Mouse (Mus musculus) forebrain, embryonic 13.5 days (tissue): ENCODE data around the gene Ntf3. TPM values are rescaled to one million over a fixed set of nuclear protein-coding genes. Genes with fewer than 3 reads are reported as not detected.

Experiments
- ATAC-seq: fragments of 200-750 bp; cut with Nextera tagmentation; 2 replicates; pipeline ENCODE4 v1.8.0; 2017
- H3K27ac ChIP-seq: fragments of 300-500 bp; sonication (generic); 2 replicates; pipeline ENCODE4 v1.5.1; 2015; ENCODE audit warnings: inconsistent platforms, mild to moderate bottlenecking, moderate library complexity
- H3K27me3 ChIP-seq: fragments of 300-500 bp; sonication (generic); 2 replicates; pipeline ENCODE4 v1.6.1; 2015; ENCODE audit warnings: mild to moderate bottlenecking, inconsistent platforms
- H3K36me3 ChIP-seq: fragments of 300-500 bp; sonication (generic); 2 replicates; pipeline ENCODE4 v1.6.1; 2015; ENCODE audit warnings: mild to moderate bottlenecking, inconsistent platforms; ENCODE audit not compliant: poor library complexity, severe bottlenecking
- H3K4me1 ChIP-seq: fragments of 300-500 bp; sonication (generic); 2 replicates; pipeline ENCODE4 v1.6.1; 2015; ENCODE audit warnings: inconsistent platforms
- H3K4me2 ChIP-seq: fragments of 300-500 bp; sonication (generic); 2 replicates; pipeline ENCODE4 v1.6.1; 2015; ENCODE audit warnings: inconsistent platforms, mild to moderate bottlenecking, moderate library complexity
- H3K4me3 ChIP-seq: fragments of 300-500 bp; sonication (generic); 2 replicates; pipeline ENCODE4 v1.5.1; 2015; ENCODE audit warnings: mild to moderate bottlenecking, inconsistent platforms
- H3K9ac ChIP-seq: fragments of 300-500 bp; sonication (generic); 2 replicates; pipeline ENCODE4 v1.6.1; 2015; ENCODE audit warnings: mild to moderate bottlenecking, inconsistent platforms
- H3K9me3 ChIP-seq: fragments of 300-500 bp; sonication (generic); replicated peaks from 2 replicates; pipeline ENCODE4 v1.6.1; 2016; ENCODE audit warnings: inconsistent platforms
- WGBS: fragments of 180-500 bp; shearing (Covaris S2); methylation state at CpG from one replicate; pipeline ENCODE4 v1.1.7; 2015; 5-methylcytosine and 5-hydroxymethylcytosine counted together
- polyA plus RNA-seq: library from polyadenylated mRNA; unstranded; fragments of >200 nt; fragmentation: Nextera tagmentation; extraction: Ambion mirVana; gene quantifications from 2 replicates; pipeline ENCODE4 v1.2.1, GENCODE M21; 2015

The Ntf3 gene
- polyA plus RNA-seq, 1 experiment from 2014 or later, result 3.6 TPM

GRCm38 (mm10) chr6:126167731-126168130 lies 1.0 kb upstream of the Ntf3 start:
- WGBS, result 15% methylated on average over 3 of the region's 3 CpGs
- peaks cover 42% of the 10 kb centered on the region for H3K4me1 ChIP-seq
- H3K4me2 ChIP-seq, result no peak overlapping the region
- H3K9ac ChIP-seq, result no peak overlapping the region
- no peak for ATAC-seq
- H3K9me3 ChIP-seq, result no peaks in the 10 kb centered on the region
- H3K36me3 ChIP-seq, result no peaks in the 10 kb centered on the region
- H3K27ac ChIP-seq, result no peak overlapping the region
- no peak overlapping the region for H3K4me3 ChIP-seq
- peaks cover 53% of the 10 kb centered on the region for H3K27me3 ChIP-seq

- Histone ChIP-seq H3K4me2 (peak overlapping the region; percentile 59), H3K9ac (0 out of 2 replicates have a peak overlapping the region, but pooled peaks have one; percentile 41), H3K27me3 (peaks cover 58% of the 10 kb centered on the region), H3K36me3 (no peaks in the 10 kb centered on the region), H3K9me3 (no peaks in the 10 kb centered on the region), H3K27ac (no peak overlapping the region), H3K4me1 (peaks cover 48% of the 10 kb centered on the region), H3K4me3 (peak overlapping the region; percentile 30)
- ATAC-seq, result no peak
- 2% methylated on average over 6 of the region's 6 CpGs for WGBS
Observed at GRCm38 (mm10) chr6:126167208-126167590, 489 bp upstream of the Ntf3 start.

DNA sequence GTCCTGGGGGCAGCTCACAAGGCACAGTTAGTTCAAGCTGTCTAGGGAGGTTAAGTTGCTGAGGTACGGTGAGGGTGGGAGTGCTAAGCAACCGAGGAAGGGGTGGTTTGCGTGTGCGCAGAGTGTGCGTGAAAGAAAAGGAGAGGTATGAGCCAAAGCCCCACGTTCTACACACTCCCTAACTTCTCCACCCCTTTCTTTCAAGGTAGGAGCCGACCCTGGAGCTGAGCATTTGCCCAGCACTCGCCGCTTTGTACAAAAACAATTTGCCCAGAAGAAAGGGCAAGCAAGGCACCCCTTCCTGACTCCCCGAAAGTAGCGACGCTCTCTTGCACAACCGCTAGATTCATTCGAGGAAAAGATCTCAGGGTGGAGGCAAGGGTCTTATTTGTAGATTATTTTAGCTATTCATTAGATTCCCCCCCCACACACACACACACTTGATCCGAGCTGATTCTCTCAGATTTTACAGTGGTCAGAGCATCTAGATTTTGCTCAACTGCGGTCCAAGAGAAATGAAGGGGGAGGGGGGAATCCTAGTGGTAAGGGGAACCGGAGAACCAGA lies 1.0 kb downstream of the Ntf3 start:
- Histone ChIP-seq H3K4me2 (peak overlapping the region; percentile 59; the same call in 1 of the 2 replicates), H3K27ac (no peak overlapping the region), H3K9me3 (no peaks in the 10 kb centered on the region), H3K9ac (no peak overlapping the region), H3K27me3 (peaks cover 74% of the 10 kb centered on the region), H3K4me1 (peaks cover 49% of the 10 kb centered on the region), H3K4me3 (no peak overlapping the region), H3K36me3 (no peaks in the 10 kb centered on the region)
- no peak for ATAC-seq
- 6% methylated on average over 17 of the region's 17 CpGs for WGBS

DNA sequence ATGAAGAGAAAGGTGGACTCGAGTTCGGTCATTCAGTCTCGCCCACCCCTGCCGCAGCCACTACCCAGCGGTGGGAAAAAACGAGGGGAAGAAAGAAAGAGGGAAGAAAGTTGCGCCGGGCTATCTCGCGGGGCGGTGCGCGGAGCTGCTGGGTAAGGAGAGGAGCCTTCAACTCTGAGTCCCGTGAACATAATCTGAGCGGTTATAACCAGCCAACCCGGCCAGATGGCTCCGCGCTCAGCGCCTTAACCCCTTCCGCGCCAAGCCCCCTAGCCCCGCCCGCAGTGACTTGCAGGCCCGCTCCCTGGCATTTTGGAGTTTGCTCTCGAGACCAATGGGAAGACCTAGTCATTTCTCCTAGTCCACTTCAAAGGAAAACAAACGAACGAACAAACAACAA lies 1.9 kb downstream of the Ntf3 start:
- no peak overlapping the region for H3K27ac ChIP-seq
- peak overlapping the region; percentile 42 for H3K4me3 ChIP-seq
- H3K4me1 ChIP-seq, result peaks cover 49% of the 10 kb centered on the region
- no peaks in the 10 kb centered on the region for H3K9me3 ChIP-seq
- ATAC-seq, result peak; percentile 60
- H3K27me3 ChIP-seq, result peaks cover 82% of the 10 kb centered on the region
- peak overlapping the region; percentile 80 for H3K4me2 ChIP-seq
- H3K9ac ChIP-seq, result no peak overlapping the region; the same call in 1 of the 2 replicates
- H3K36me3 ChIP-seq, result no peaks in the 10 kb centered on the region
- WGBS, result under 1% methylated on average over 27 of the region's 27 CpGs

- H3K4me3 ChIP-seq, result peak overlapping the region; percentile 42
- peak overlapping the region; percentile 80 for H3K4me2 ChIP-seq
- H3K27ac ChIP-seq, result no peak overlapping the region
- peaks cover 86% of the 10 kb centered on the region for H3K27me3 ChIP-seq
- no peak; the same call in none of the 2 replicates for ATAC-seq
- no peaks in the 10 kb centered on the region for H3K9me3 ChIP-seq
- WGBS, result 0% methylated on average over 39 of the region's 41 CpGs
- peak overlapping the region; percentile 56 for H3K9ac ChIP-seq
- no peaks in the 10 kb centered on the region for H3K36me3 ChIP-seq
- peaks cover 49% of the 10 kb centered on the region for H3K4me1 ChIP-seq
Observed at GRCm38 (mm10) chr6:126163861-126164755, 2.6 kb downstream of the Ntf3 start.

DNA sequence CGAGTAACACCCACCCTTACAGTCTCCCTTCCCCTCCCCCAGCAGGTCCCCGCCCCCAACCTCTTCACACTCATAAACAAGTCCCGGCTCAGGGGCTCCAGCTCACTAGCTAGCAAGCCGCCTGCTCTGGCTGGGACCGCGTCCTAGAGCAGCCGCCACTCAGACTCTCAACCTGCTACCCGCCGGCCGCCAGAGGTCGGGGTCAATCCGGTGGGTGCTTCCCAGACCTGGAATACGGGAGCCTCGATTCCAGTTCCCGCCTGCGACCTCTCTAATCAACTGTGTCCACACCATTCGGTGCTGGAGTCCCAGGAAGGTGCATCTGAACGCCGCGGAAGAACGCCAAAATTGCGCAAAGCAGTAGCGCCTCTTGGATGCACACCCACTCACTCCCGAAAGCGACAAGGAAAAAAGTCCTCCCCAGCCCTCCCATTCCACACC lies 3.5 kb downstream of the Ntf3 start:
- Histone ChIP-seq H3K4me2 (peak overlapping the region; percentile 80), H3K9me3 (no peaks in the 10 kb centered on the region), H3K9ac (peak overlapping the region; percentile 56), H3K36me3 (no peaks in the 10 kb centered on the region), H3K27me3 (peaks cover 86% of the 10 kb centered on the region), H3K4me3 (peak overlapping the region; percentile 42), H3K4me1 (peaks cover 49% of the 10 kb centered on the region), H3K27ac (no peak overlapping the region)
- peak; percentile 57; the same call in 1 of the 2 replicates for ATAC-seq
- under 1% methylated on average over 25 of the region's 25 CpGs for WGBS

- Histone ChIP-seq H3K4me2 (peak overlapping the region; percentile 80), H3K27ac (no peak overlapping the region), H3K9ac (no peak overlapping the region), H3K9me3 (no peaks in the 10 kb centered on the region), H3K27me3 (peaks cover 79% of the 10 kb centered on the region), H3K4me3 (peak overlapping the region; percentile 42), H3K36me3 (no peaks in the 10 kb centered on the region), H3K4me1 (peaks cover 49% of the 10 kb centered on the region)
- peak; percentile 26; the same call in 1 of the 2 replicates for ATAC-seq
- 0% methylated on average over 8 of the region's 10 CpGs for WGBS
Observed at GRCm38 (mm10) chr6:126162351-126162758, 4.4 kb downstream of the Ntf3 start.

DNA sequence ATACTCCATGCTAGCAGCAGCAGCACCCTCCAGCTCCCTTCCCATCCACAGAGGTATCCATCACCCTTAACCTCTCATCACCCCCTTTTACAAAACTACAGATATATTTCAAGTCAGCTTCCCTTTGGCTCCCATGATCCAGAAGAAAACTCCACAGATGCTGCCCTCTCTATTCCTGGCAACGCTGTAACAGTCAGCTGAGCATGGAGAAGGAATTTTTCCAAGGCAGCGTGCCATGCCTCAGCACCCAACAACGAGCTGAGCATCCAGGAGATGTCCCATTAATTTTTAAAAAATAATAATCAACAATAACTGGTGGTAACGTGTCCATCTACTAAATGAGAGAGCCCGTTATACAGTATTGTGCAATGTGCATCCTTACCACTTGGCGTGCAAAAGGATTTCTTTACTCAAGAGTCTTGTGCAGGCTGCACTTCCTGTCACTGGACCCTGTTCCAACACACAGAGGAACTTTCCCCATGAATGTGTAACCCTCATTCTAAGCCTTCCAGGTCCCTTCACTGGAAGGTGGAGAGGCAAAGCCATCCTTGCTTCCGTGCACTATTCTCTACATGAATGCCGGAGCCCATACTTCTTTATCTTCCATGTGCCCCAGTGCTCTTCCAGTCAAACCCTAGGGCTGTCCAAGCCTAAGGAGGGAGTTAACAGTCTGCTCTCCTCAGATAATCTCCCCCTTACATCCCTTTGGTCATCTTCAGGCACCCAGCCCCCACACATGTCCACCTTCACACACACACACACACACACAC lies 5.0 kb downstream of the Ntf3 start:
- Histone ChIP-seq H3K4me3 (peak overlapping the region; percentile 42; the same call in 1 of the 2 replicates), H3K27ac (no peak overlapping the region), H3K4me1 (peaks cover 44% of the 10 kb centered on the region), H3K4me2 (peak overlapping the region; percentile 80), H3K9me3 (no peaks in the 10 kb centered on the region), H3K27me3 (peaks cover 73% of the 10 kb centered on the region), H3K36me3 (no peaks in the 10 kb centered on the region), H3K9ac (no peak overlapping the region)
- 52% methylated on average over 8 of the region's 8 CpGs for WGBS
- no peak for ATAC-seq

DNA sequence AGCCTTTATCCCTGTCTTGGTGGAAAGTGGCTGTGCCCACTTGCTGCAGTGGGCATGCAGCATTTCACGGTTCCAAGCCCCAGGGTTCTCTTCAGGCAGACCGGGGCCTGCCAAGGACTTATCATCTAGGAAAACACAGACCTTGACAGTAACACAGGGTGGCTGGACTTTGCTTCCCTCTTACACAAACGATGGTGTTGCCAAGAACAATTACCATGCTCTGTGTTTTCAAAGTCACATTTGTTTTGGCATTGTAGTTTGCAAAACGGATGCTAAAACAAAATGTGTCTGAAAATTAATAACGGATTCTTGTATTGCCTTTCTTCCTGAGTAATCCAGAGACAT lies 6.7 kb downstream of the Ntf3 start:
- Histone ChIP-seq H3K4me1 (peaks cover 29% of the 10 kb centered on the region), H3K9me3 (no peaks in the 10 kb centered on the region), H3K36me3 (no peaks in the 10 kb centered on the region), H3K27ac (no peak overlapping the region), H3K27me3 (peaks cover 56% of the 10 kb centered on the region), H3K4me2 (no peak overlapping the region), H3K9ac (no peak overlapping the region), H3K4me3 (no peak overlapping the region)
- ATAC-seq, result no peak
- 70% methylated on average over 5 of the region's 5 CpGs for WGBS

DNA sequence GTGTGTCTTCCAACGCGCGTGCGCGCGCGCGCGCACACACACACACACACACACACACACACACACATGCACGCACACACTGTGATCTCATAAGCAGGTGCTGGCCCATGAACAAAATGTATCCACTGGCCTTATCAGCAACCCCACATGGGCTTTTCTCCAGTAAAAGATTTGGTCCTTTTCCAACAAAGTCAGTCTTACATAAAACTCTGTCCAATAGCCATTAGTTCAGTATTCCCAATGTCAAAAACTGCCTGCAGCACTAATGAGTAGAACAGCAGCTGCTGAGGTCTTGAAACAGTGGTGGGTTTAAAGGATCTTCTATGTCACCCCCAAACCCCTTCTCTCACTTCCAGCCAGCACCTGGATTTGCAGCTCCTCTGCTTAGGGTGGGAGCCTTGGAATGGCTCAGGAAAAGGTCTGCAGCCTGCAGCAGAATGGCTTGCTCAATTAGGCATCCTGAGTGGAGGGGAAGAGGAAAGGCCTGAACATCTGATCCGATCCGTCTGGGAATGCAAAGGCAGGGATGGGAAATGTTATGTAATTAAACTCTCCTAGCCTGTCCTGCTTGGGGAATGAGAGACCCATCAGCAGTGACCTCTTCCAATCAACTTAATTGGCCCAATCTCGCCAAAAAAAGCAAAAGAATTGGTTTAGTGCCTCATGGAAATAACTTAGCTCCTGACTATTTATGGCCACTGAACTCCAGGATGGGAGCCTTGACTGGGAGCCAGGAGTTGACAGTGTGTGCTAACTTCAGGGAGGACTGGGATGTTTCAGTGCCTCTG lies 7.2 kb downstream of the Ntf3 start:
- Histone ChIP-seq H3K4me1 (peaks cover 24% of the 10 kb centered on the region), H3K9me3 (no peaks in the 10 kb centered on the region), H3K4me2 (no peak overlapping the region), H3K9ac (no peak overlapping the region), H3K27ac (no peak overlapping the region), H3K27me3 (peaks cover 51% of the 10 kb centered on the region), H3K36me3 (no peaks in the 10 kb centered on the region), H3K4me3 (no peak overlapping the region)
- 82% methylated on average over 13 of the region's 13 CpGs for WGBS
- ATAC-seq, result no peak

DNA sequence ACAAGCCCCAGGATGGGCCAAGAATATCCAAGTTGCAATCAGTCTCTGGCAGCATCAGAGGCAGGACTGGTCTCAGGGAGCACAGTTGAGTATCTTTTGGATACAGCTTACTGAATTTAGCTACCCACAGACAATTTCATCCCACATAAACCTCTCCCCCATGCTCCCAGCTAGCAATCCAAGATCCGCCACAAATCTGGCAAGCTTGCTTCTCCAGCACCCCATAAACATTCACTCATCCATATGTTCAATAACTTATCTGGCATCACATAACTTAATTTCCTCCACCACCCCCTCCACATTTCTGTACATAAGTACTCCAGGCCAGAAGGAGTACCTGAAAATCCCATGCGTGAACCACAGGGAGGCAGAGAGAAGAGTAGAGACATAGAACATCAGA lies 10.8 kb downstream of the Ntf3 start:
- Histone ChIP-seq H3K9me3 (no peaks in the 10 kb centered on the region), H3K36me3 (no peaks in the 10 kb centered on the region), H3K9ac (no peak overlapping the region), H3K4me1 (no peaks in the 10 kb centered on the region), H3K27ac (no peak overlapping the region), H3K4me3 (no peak overlapping the region), H3K27me3 (peaks cover 19% of the 10 kb centered on the region), H3K4me2 (no peak overlapping the region)
- WGBS, result 94% methylated on average over 2 of the region's 2 CpGs
- ATAC-seq, result no peak
